Mouse (Mus musculus): ENCODE results near the gene Lmod2. TPM values are rescaled to one million over a fixed set of nuclear protein-coding genes. Genes with fewer than 3 reads are reported as not detected.

Gene Lmod2
- not detected for polyA plus RNA-seq (2017; shearing (Covaris generic))

DNA sequence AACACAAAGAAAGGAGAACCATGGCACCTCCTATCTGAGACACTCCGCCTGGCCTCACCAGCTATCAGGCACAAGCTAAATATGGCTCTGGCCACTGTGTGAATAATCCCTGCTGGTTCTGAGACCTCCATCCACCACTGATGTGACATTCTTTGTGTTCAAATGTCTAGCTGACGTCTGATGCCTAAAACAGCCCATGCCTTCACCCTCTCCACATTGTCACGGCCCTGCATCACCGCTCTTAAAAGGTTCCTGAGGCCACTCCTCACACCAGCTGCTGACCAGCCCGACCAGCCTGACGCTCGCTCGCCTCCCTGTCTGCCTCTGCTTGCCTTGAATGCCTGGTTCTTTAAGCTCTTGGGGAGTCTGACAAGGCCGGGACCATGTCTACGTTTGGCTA, at the start of gene Lmod2:
Gene Lmod2, plus strand, starts transcription at position 263 of the 400 bp plus-strand sequence.

Other genes starting within 250 kb of the Lmod2 start
- gene Iqub, start 82.7 kb upstream of the Lmod2 start, polyA plus RNA-seq (2017; shearing (Covaris generic)), result not detected
- gene Ndufa5, start 69.7 kb upstream of the Lmod2 start, polyA plus RNA-seq (2017; shearing (Covaris generic)), result 150 TPM
- gene Asb15, start 69.6 kb upstream of the Lmod2 start, polyA plus RNA-seq (2017; shearing (Covaris generic)), result 0.04 TPM
- gene Wasl, start 67.2 kb downstream of the Lmod2 start, polyA plus RNA-seq (2017; shearing (Covaris generic)), result 41.1 TPM
- not detected for gene Hyal6, start 135.5 kb downstream of the Lmod2 start, polyA plus RNA-seq (2017; shearing (Covaris generic))
- not detected for gene Hyal4, start 150.6 kb downstream of the Lmod2 start, polyA plus RNA-seq (2017; shearing (Covaris generic))
- gene Spam1, start 193.4 kb downstream of the Lmod2 start, polyA plus RNA-seq (2017; shearing (Covaris generic)), result not detected